Mouse (Mus musculus) lung, embryonic 16.5 days (tissue): Measurements from ENCODE around the gene Tanc1. TPM values are rescaled to one million over a fixed set of nuclear protein-coding genes. Genes with fewer than 3 reads are reported as not detected.

ENCODE experiments used
- ATAC-seq: fragments of 200-750 bp; cut with Nextera tagmentation; 2 replicates; pipeline ENCODE4 v1.8.0; 2017; ENCODE audit warnings: low read depth, mild to moderate bottlenecking, moderate library complexity
- H3K27ac ChIP-seq: fragments of 300-500 bp; sonication (generic); 2 replicates; pipeline ENCODE4 v1.5.1; 2014; ENCODE audit warnings: mild to moderate bottlenecking, control low read depth, low read length
- H3K27me3 ChIP-seq: fragments of 300-500 bp; sonication (generic); 2 replicates; pipeline ENCODE4 v1.6.1; 2014; ENCODE audit warnings: low read depth, low read length, mixed read lengths; ENCODE audit not compliant: control insufficient read depth, insufficient read depth
- H3K36me3 ChIP-seq: fragments of 300-500 bp; sonication (generic); 2 replicates; pipeline ENCODE4 v1.6.1; 2014; ENCODE audit warnings: low read length; ENCODE audit not compliant: control insufficient read depth, insufficient read depth
- H3K4me1 ChIP-seq: fragments of 300-500 bp; sonication (generic); replicated peaks from 2 replicates; pipeline ENCODE4 v1.6.1; 2014; ENCODE audit warnings: low read length, mixed read lengths; ENCODE audit not compliant: control insufficient read depth, insufficient read depth
- H3K4me2 ChIP-seq: fragments of 300-500 bp; sonication (generic); 2 replicates; pipeline ENCODE4 v1.6.1; 2014; ENCODE audit warnings: low read depth, low read length, control low read depth
- H3K4me3 ChIP-seq: fragments of 300-500 bp; sonication (generic); 2 replicates; pipeline ENCODE4 v1.5.1; 2014; ENCODE audit warnings: mild to moderate bottlenecking, low read length, control low read depth
- H3K9ac ChIP-seq: fragments of 300-500 bp; sonication (generic); 2 replicates; pipeline ENCODE4 v1.6.1; 2014; ENCODE audit warnings: low read length, control low read depth
- H3K9me3 ChIP-seq: fragments of 300-500 bp; sonication (generic); 2 replicates; pipeline ENCODE4 v1.6.1; 2016; ENCODE audit warnings: low read length; ENCODE audit not compliant: control insufficient read depth
- WGBS: fragments of 180-500 bp; shearing (Covaris S2); extraction: QIAGEN DNeasy Blood & Tissue Kit; methylation state at CpG from one replicate; pipeline ENCODE4 v1.1.7; 2014; 5-methylcytosine and 5-hydroxymethylcytosine counted together
- polyA plus RNA-seq: library from polyadenylated mRNA; unstranded; fragments of >200 nt; fragmentation: Nextera tagmentation; extraction: Ambion mirVana; gene quantifications from 2 replicates; pipeline ENCODE4 v1.2.1, GENCODE M21; 2015

Gene Tanc1
- polyA plus RNA-seq, 1 experiment from 2014 or later: 33.2 TPM

- no peak overlapping the region for H3K9ac ChIP-seq
- H3K27ac ChIP-seq: no peak overlapping the region
- no peak overlapping the region for H3K4me2 ChIP-seq
- H3K27me3 ChIP-seq: no peaks in the 10 kb centered on the region
- H3K9me3 ChIP-seq: no peaks in the 10 kb centered on the region
- 73% methylated on average over 3 of the region's 3 CpGs for WGBS
- H3K4me1 ChIP-seq: peaks cover 68% of the 10 kb centered on the region
- no peaks in the 10 kb centered on the region for H3K36me3 ChIP-seq
- ATAC-seq: no peak
- H3K4me3 ChIP-seq: no peak overlapping the region
These were observed 104.6 kb downstream of the Tanc1 start for GRCm38 (mm10) chr2:59716461-59716860.

GRCm38 (mm10) chr2:59717746-59718294, 106.0 kb downstream of the Tanc1 start:
- Histone ChIP-seq H3K4me1 (peaks cover 77% of the 10 kb centered on the region), H3K27ac (peak overlapping the region; percentile 53), H3K4me2 (no peak overlapping the region), H3K4me3 (no peak overlapping the region), H3K9me3 (no peaks in the 10 kb centered on the region), H3K36me3 (no peaks in the 10 kb centered on the region), H3K27me3 (no peaks in the 10 kb centered on the region), H3K9ac (no peak overlapping the region)
- peak; percentile 47 for ATAC-seq
- WGBS: 58% methylated on average over 3 of the region's 3 CpGs

- WGBS: 52% methylated on average over 24 of the region's 24 CpGs
- peaks cover 76% of the 10 kb centered on the region for H3K4me1 ChIP-seq
These were observed 107.0 kb downstream of the Tanc1 start for GRCm38 (mm10) chr2:59718601-59719416.

GRCm38 (mm10) chr2:59719831-59720230, 108.0 kb downstream of the Tanc1 start:
- Histone ChIP-seq H3K27me3 (no peaks in the 10 kb centered on the region), H3K9ac (no peak overlapping the region), H3K27ac (peak overlapping the region; percentile 53), H3K36me3 (no peaks in the 10 kb centered on the region; the same call in 1 of the 2 replicates), H3K4me3 (no peak overlapping the region), H3K9me3 (no peaks in the 10 kb centered on the region), H3K4me1 (peaks cover 68% of the 10 kb centered on the region), H3K4me2 (no peak overlapping the region)
- ATAC-seq: peak; percentile 37; the same call in 1 of the 2 replicates
- WGBS: 54% methylated on average over 4 of the region's 4 CpGs

More at GRCm38 (mm10) chr2:59718601-59719416, 107.0 kb downstream of the Tanc1 start:
- H3K4me3 ChIP-seq: no peak overlapping the region
- no peak overlapping the region for H3K4me2 ChIP-seq
- no peaks in the 10 kb centered on the region for H3K36me3 ChIP-seq
- ATAC-seq: no peak
- H3K27ac ChIP-seq: peak overlapping the region; percentile 53
- no peak overlapping the region for H3K9ac ChIP-seq
- H3K9me3 ChIP-seq: no peaks in the 10 kb centered on the region
- H3K27me3 ChIP-seq: no peaks in the 10 kb centered on the region

- H3K36me3 ChIP-seq: no peaks in the 10 kb centered on the region; the same call in 1 of the 2 replicates
- H3K27ac ChIP-seq: peak overlapping the region; percentile 85
- H3K4me1 ChIP-seq: peaks cover 64% of the 10 kb centered on the region
- no peak overlapping the region for H3K9ac ChIP-seq
- WGBS: 43% methylated on average over 8 of the region's 8 CpGs
- ATAC-seq: no peak
- H3K4me2 ChIP-seq: no peak overlapping the region
- no peaks in the 10 kb centered on the region for H3K27me3 ChIP-seq
- no peak overlapping the region for H3K4me3 ChIP-seq
- no peaks in the 10 kb centered on the region for H3K9me3 ChIP-seq
These were observed 109.3 kb downstream of the Tanc1 start for GRCm38 (mm10) chr2:59721119-59721518.

- ATAC-seq: no peak
- WGBS: 20% methylated on average over 5 of the region's 5 CpGs
- H3K9ac ChIP-seq: no peak overlapping the region
- H3K4me2 ChIP-seq: no peak overlapping the region
- no peaks in the 10 kb centered on the region; the same call in 1 of the 2 replicates for H3K36me3 ChIP-seq
- peaks cover 63% of the 10 kb centered on the region for H3K4me1 ChIP-seq
- H3K4me3 ChIP-seq: no peak overlapping the region
- H3K9me3 ChIP-seq: no peaks in the 10 kb centered on the region
- H3K27ac ChIP-seq: peak overlapping the region; percentile 85
- no peaks in the 10 kb centered on the region for H3K27me3 ChIP-seq
These were observed 109.9 kb downstream of the Tanc1 start for GRCm38 (mm10) chr2:59721758-59722157.

GRCm38 (mm10) chr2:59723311-59723710, 111.5 kb downstream of the Tanc1 start:
- WGBS: 74% methylated on average over 5 of the region's 5 CpGs
- Histone ChIP-seq H3K27ac (no peak overlapping the region), H3K36me3 (no peaks in the 10 kb centered on the region; the same call in 1 of the 2 replicates), H3K4me3 (no peak overlapping the region), H3K9ac (no peak overlapping the region), H3K4me2 (no peak overlapping the region), H3K27me3 (no peaks in the 10 kb centered on the region), H3K4me1 (peaks cover 53% of the 10 kb centered on the region), H3K9me3 (no peaks in the 10 kb centered on the region)
- no peak for ATAC-seq

- no peak for ATAC-seq
- no peaks in the 10 kb centered on the region for H3K27me3 ChIP-seq
- H3K4me3 ChIP-seq: no peak overlapping the region
- no peak overlapping the region for H3K9ac ChIP-seq
- H3K4me1 ChIP-seq: peaks cover 33% of the 10 kb centered on the region
- H3K9me3 ChIP-seq: no peaks in the 10 kb centered on the region
- no peak overlapping the region for H3K27ac ChIP-seq
- H3K4me2 ChIP-seq: no peak overlapping the region
- 58% methylated on average over 14 of the region's 14 CpGs for WGBS
- no peaks in the 10 kb centered on the region; the same call in 1 of the 2 replicates for H3K36me3 ChIP-seq
These were observed 113.8 kb downstream of the Tanc1 start for GRCm38 (mm10) chr2:59725518-59726185.

- Histone ChIP-seq H3K4me3 (no peak overlapping the region), H3K9me3 (no peaks in the 10 kb centered on the region), H3K9ac (no peak overlapping the region), H3K36me3 (no peaks in the 10 kb centered on the region), H3K27ac (no peak overlapping the region), H3K4me2 (no peak overlapping the region), H3K27me3 (no peaks in the 10 kb centered on the region), H3K4me1 (peaks cover 11% of the 10 kb centered on the region)
- WGBS: 82% methylated on average over 3 of the region's 3 CpGs
- no peak for ATAC-seq
These were observed 120.0 kb downstream of the Tanc1 start for GRCm38 (mm10) chr2:59731831-59732230.
